Mouse (Mus musculus) T-helper 17 cell (primary cell): ENCODE measurements around the gene Kbtbd13.
"Not testable (repeated sequence)": the region's sequence is repeated elsewhere in the genome, so short reads cannot be mapped to it uniquely, and the experiment has no call there.

Source experiments
- in situ Hi-C, 2 experiments: fragments of 300-600 bp; cut with MboI, MseI; formaldehyde crosslinking; loops; 1 replicate in 1 of 2; 2 replicates in 1 of 2; pipeline ENCODE4 v1.15.1; 2025; ENCODE audit warnings: high pct_unique_total_duplicates in 2 of 2

Kbtbd13 gene

GRCm38 (mm10) chr9:65347112-65347850 is 44.2 kb downstream of the Kbtbd13 start:
- in situ Hi-C loops = no loop called here

- in situ Hi-C loops = no loop called here
Observed at GRCm38 (mm10) chr9:65346476-65347111, 44.9 kb downstream of the Kbtbd13 start.

- in situ Hi-C loops = no loop called here
Observed at GRCm38 (mm10) chr9:65345854-65346475, 45.5 kb downstream of the Kbtbd13 start, which contains the start of gene Pdcd7. Gene Pdcd7, plus strand, starts transcription at chr9:65346104.

GRCm38 (mm10) chr9:65345439-65345838 is 46.0 kb downstream of the Kbtbd13 start:
- in situ Hi-C loops = not testable (repeated sequence)

GRCm38 (mm10) chr9:65340414-65340813 is 51.0 kb downstream of the Kbtbd13 start:
- in situ Hi-C loops = no loop called here

- in situ Hi-C loops = no loop called here
Observed at GRCm38 (mm10) chr9:65339146-65339545, 52.3 kb downstream of the Kbtbd13 start.
